Mouse (Mus musculus) lung, adult 2 months (tissue): ENCODE results near the gene Ankrd34a. TPM values are rescaled to one million over a fixed set of nuclear protein-coding genes. Genes with fewer than 3 reads are reported as not detected.
A peak's percentile ranks its signal among the peaks of the same experiment; 100 is the strongest.

Source experiments
- DNase-seq: peaks from one replicate; pipeline ENCODE4 v3.0.0; 2022
- H3K4me1 ChIP-seq: fragments of 200-500 bp; 2 replicates; pipeline ENCODE4 v1.6.1; 2011; ENCODE audit warnings: low read length; ENCODE audit not compliant: control insufficient read depth, insufficient read depth
- H3K4me3 ChIP-seq: fragments of 200-500 bp; replicated peaks from 2 replicates; pipeline ENCODE3; 2011; ENCODE audit warnings: low read depth, mild to moderate bottlenecking, control low read depth, low read length; ENCODE audit errors: extremely low read depth
- CTCF ChIP-seq: fragments of 200-500 bp; IDR thresholded peaks from 2 replicates; pipeline ENCODE4 v1.5.1; 2011; ENCODE audit warnings: mild to moderate bottlenecking, low read length, control low read depth; ENCODE audit not compliant: insufficient read depth
- POLR2A ChIP-seq: fragments of 200-500 bp; IDR thresholded peaks from 2 replicates; pipeline ENCODE4 v1.6.1; 2011; ENCODE audit warnings: low read depth, mild to moderate bottlenecking, control low read depth, low read length, borderline replicate concordance; ENCODE audit errors: extremely low read depth
- WGBS: fragments of 180-500 bp; shearing (Covaris S2); methylation state at CpG from one replicate; pipeline ENCODE4 v1.1.7; 2018; 5-methylcytosine and 5-hydroxymethylcytosine counted together
- polyA plus RNA-seq: library from polyadenylated mRNA; depleted of rRNA; stranded (reverse); fragments of >200 nt; gene quantifications from 2 replicates; pipeline ENCODE4 v1.2.3, GENCODE M21; 2012

Ankrd34a gene
- polyA plus RNA-seq, 1 experiment = 0.44 TPM

GRCm38 (mm10) chr3:96555999-96556614 is 40.3 kb upstream of the Ankrd34a start:
- peaks cover 20% of the 10 kb centered on the region for H3K4me1 ChIP-seq
- 45% methylated on average over 15 of the region's 15 CpGs for WGBS
- no peak for DNase-seq
- TF ChIP-seq CTCF (no peak), POLR2A (no peak)
- peak overlapping the region; percentile 19 for H3K4me3 ChIP-seq

GRCm38 (mm10) chr3:96556651-96557635 is 39.5 kb upstream of the Ankrd34a start:
- no peak for TF ChIP-seq CTCF
- peak; percentile 45; the same call in 1 of the 2 replicates for TF ChIP-seq POLR2A
- WGBS = under 1% methylated on average over 22 of the region's 22 CpGs
- Histone ChIP-seq H3K4me1 (peaks cover 17% of the 10 kb centered on the region), H3K4me3 (peak overlapping the region; percentile 84)
- no peak for DNase-seq

- H3K4me1 ChIP-seq = peaks cover 17% of the 10 kb centered on the region
- TF ChIP-seq POLR2A (peak; percentile 100), CTCF (no peak)
- DNase-seq = peak; percentile 100
- peak within 1 kb of the TSS; percentile 94 for H3K4me3 ChIP-seq
- WGBS = under 1% methylated on average over 26 of the region's 26 CpGs
Observed at GRCm38 (mm10) chr3:96557694-96558093, 38.7 kb upstream of the Ankrd34a start, which contains the start of gene Txnip. Gene Txnip, plus strand, starts transcription at chr3:96557957.

GRCm38 (mm10) chr3:96558159-96558558 is 38.3 kb upstream of the Ankrd34a start:
- Histone ChIP-seq H3K4me1 (peaks cover 17% of the 10 kb centered on the region), H3K4me3 (peak overlapping the region; percentile 94)
- peak; percentile 96 for TF ChIP-seq POLR2A
- no peak for TF ChIP-seq CTCF
- DNase-seq = peak; percentile 65
- WGBS = 0% methylated on average over 17 of the region's 17 CpGs

GRCm38 (mm10) chr3:96558668-96559196 is 37.7 kb upstream of the Ankrd34a start:
- TF ChIP-seq POLR2A (peak; percentile 50; the same call in 1 of the 2 replicates), CTCF (no peak)
- Histone ChIP-seq H3K4me3 (peak overlapping the region; percentile 94), H3K4me1 (peaks cover 20% of the 10 kb centered on the region)
- WGBS = 1% methylated on average over 10 of the region's 10 CpGs
- no peak for DNase-seq

DNA sequence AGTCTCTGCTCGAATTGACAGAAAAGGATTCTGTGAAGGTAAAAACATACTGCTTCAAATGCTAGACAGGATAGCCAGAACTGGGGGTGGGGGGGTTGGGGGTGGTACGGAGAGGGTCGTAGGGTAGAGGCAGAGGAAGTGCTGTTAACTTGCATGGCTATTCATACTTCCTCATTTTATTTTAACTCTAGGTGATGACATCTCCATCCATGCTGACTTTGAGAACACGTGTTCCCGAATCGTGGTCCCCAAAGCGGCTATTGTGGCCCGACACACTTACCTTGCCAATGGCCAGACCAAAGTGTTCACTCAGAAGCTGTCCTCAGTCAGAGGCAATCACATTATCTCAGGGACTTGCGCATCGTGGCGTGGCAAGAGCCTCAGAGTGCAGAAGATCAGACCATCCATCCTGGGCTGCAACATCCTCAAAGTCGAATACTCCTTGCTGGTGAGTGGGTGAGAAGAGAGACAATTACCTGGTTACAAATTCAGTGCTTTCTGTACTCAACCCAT is 37.0 kb upstream of the Ankrd34a start:
- Histone ChIP-seq H3K4me1 (peaks cover 20% of the 10 kb centered on the region), H3K4me3 (peak overlapping the region; percentile 94)
- no peak for DNase-seq
- TF ChIP-seq POLR2A (peak; percentile 84; the same call in 1 of the 2 replicates), CTCF (no peak)
- 4% methylated on average over 12 of the region's 12 CpGs for WGBS

DNA sequence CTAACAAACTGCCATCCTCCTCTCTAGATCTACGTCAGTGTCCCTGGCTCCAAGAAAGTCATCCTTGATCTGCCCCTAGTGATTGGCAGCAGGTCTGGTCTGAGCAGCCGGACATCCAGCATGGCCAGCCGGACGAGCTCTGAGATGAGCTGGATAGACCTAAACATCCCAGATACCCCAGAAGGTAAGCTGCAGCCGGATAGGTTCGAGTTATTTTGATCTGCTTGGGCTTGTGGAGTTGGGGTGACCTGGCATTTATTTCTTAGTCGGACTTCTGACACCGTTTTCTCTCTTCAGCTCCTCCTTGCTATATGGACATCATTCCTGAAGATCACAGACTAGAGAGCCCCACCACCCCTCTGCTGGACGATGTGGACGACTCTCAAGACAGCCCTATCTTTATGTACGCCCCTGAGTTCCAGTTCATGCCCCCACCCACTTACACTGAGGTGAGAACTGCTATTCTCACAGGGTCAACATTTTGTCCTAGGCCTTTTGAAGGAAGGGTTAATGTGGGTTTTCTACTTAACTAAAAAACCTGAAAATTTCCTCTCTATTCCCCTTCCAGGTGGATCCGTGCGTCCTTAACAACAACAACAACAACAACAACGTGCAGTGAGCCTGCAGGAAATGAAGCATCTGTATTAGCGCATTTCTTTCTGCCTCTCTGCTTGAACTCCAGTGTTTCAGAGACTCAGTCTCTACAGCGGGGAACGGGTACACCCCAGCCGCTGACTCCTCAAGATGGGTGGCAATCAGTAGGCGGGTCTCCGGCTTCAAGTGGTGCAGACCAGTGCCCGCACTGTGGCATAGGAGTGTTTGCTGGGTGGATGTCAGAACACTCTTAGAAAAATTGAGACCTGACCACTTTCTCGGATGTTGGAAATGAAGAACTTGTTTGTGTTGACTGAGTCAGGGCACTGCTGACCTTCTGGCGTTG is 36.3 kb upstream of the Ankrd34a start:
- WGBS = 4% methylated on average over 23 of the region's 23 CpGs
- Histone ChIP-seq H3K4me1 (peaks cover 20% of the 10 kb centered on the region), H3K4me3 (peak overlapping the region; percentile 94)
- DNase-seq = peak; percentile 55
- TF ChIP-seq CTCF = no peak
- TF ChIP-seq POLR2A = peak; percentile 65; the same call in 1 of the 2 replicates

GRCm38 (mm10) chr3:96560881-96561668 is 35.4 kb upstream of the Ankrd34a start:
- DNase-seq = no peak
- WGBS = 12% methylated on average over 9 of the region's 9 CpGs
- Histone ChIP-seq H3K4me1 (peaks cover 17% of the 10 kb centered on the region), H3K4me3 (peak overlapping the region; percentile 94)
- no peak for TF ChIP-seq CTCF
- TF ChIP-seq POLR2A = peak; percentile 79; the same call in 1 of the 2 replicates
